Mouse (Mus musculus) ES-Bruce4 (cell line): ENCODE results near the gene Cnnm4.

Experiments used
- CTCF ChIP-seq: IDR thresholded peaks from one replicate; pipeline ENCODE4 v1.8.1; 2011; ENCODE audit warnings: low read depth, low read length
- EP300 ChIP-seq: IDR thresholded peaks from 2 replicates; pipeline ENCODE4 v1.6.1; 2011; ENCODE audit warnings: low read depth, low read length; ENCODE audit not compliant: insufficient read depth
- POLR2A ChIP-seq: IDR thresholded peaks from one replicate; pipeline ENCODE4 v1.8.1; 2011; ENCODE audit warnings: low read length; ENCODE audit not compliant: insufficient read depth

DNA sequence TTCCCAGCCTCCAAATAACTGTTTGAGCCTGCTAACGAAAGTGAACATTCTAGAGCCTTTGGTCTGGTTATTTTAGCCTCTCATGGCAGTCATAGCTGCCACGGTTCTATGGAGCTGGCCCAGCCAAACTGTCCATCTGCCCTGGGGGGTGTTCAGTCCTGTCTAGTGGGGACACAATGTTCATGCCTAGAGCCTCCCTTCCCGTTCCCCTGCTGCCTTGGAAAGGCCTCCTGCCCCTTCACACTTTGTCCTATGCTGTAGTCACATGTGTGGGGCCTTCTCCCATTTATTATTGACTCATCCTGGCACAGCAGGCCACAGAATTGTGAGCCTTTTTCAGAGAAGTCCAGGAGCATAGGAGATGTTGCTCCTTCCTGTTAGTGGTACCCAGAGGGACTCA lies 46.8 kb downstream of the Cnnm4 start:
- no peak for TF ChIP-seq POLR2A
- TF ChIP-seq CTCF, result no peak
- no peak for TF ChIP-seq EP300
